Mouse (Mus musculus) left cerebral cortex, adult 9 months (tissue): ENCODE measurements at regions not wholly inside any gene's neighbourhood (a gene's known extent, or its start where the extent isn't known, plus 50 kb on each side); places are given as distances from the start of the nearest gene placed in this dataset.
"Not testable (repeated sequence)": the region's sequence is repeated elsewhere in the genome, so short reads cannot be mapped to it uniquely, and the experiment has no call there.

Experiments used
- DNase-seq, 2 experiments: peaks; one replicate each; pipeline ENCODE4 v3.0.0; 2022; ENCODE audit warnings: low spot score in 2 of 2

- peak in 1 of 2 experiments; percentile 9 for DNase-seq
These were observed 157.8 kb downstream of the Mterf1b start for GRCm38 (mm10) chr5:4349943-4350342.

- no peak for DNase-seq
These were observed 163.6 kb downstream of the Mterf1b start for GRCm38 (mm10) chr5:4355609-4356224.

GRCm38 (mm10) chr5:4356555-4357273, 164.5 kb downstream of the Mterf1b start:
- not testable (repeated sequence) for DNase-seq

- not testable (repeated sequence) for DNase-seq
These were observed 169.4 kb downstream of the Mterf1b start for GRCm38 (mm10) chr5:4361547-4361946.

GRCm38 (mm10) chr5:4384719-4385118, 192.6 kb downstream of the Mterf1b start:
- DNase-seq = not testable (repeated sequence)

GRCm38 (mm10) chr5:4391083-4391482, 198.9 kb downstream of the Mterf1b start:
- DNase-seq = no peak

GRCm38 (mm10) chr5:4394353-4395052, 202.3 kb downstream of the Mterf1b start:
- not testable (repeated sequence) for DNase-seq

GRCm38 (mm10) chr5:4398087-4398486, 205.9 kb downstream of the Mterf1b start:
- no peak for DNase-seq

- no peak for DNase-seq
These were observed 225.6 kb downstream of the Mterf1b start for GRCm38 (mm10) chr5:4417761-4418160.
